Mouse (Mus musculus) layer of hippocampus, postnatal 25 days (tissue): ENCODE results near the gene Awat1. TPM values are rescaled to one million over a fixed set of nuclear protein-coding genes. Genes with fewer than 3 reads are reported as not detected.

Experiments
- DNase-seq, 2 experiments: peaks; one replicate each; pipeline ENCODE4 v3.0.0; 2022; ENCODE audit warnings: mixed read lengths in 2 of 2, low spot score in 1 of 2; ENCODE audit errors: extremely low spot score in 1 of 2
- total RNA-seq, 2 experiments: library from RNA; stranded (reverse); gene quantifications; 2 replicates each; pipeline ENCODE4 v1.2.3; 2021

Gene Awat1
- not detected for total RNA-seq

DNA sequence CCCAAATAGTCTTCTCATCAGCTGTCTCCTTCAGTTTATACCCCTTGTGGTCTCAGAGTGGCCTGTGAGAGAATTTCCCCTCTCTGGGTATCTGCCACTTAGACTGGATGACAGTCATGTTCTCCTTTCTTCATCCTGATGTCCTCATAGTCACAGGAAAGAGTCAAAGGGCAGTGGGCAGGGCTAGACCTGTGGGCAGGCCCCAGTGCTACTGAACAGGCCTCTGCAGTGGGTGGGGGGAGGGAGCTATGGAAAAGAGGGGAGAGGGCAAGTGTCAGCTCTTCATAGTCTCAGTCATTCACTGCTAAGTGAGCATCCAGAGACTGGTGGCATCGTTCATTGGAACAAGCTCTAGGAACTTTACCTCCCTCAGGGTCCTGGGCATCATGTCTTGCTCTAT lies at the start of gene Awat1:
Gene Awat1 (plus strand): TSS at position 301 of the 400 bp plus-strand sequence.
- no peak for DNase-seq

DNA sequence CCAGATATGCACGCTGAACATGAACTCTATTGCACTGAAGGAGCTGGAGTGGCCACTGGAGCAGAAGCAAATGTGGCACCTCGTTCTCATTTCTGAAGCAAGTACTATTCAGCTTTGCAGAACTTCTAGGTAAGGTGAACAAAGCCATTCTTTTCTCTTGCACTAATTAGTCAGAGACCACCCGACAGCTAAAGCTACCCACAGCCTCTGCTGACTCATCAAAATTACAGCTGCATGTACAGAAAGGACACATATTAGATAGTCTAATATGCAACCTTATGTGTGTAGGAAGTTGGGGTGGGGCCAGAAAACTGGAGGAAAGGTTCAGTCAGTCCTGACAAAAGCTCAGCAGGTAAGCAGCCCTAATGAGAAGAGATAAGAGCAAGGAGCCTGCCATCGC lies 47.6 kb upstream of the Awat1 start, which contains the start of gene Dgat2l6:
Gene Dgat2l6 (plus strand): TSS at position 368 of the 400 bp plus-strand sequence.
- no peak for DNase-seq

DNA sequence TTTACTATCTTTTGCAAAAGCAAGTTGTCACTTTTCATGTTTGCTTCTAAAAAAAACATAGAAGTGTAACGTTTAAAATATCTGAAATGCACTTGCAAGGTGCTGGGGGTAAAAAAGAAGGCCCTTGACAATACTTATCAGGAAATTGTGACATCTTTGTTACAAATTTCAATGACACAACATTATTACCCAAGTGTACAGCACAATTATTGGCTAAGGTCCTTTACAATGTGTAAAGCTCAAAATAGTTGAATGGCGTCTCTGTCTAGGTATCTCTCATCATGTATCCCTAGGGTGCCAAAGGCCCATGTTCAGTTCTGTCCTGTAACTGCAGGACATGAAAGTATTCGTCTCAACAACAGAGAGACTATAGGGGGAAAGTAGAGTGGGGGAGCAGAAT lies 16.0 kb upstream of the Awat1 start:
- DNase-seq, result no peak

DNA sequence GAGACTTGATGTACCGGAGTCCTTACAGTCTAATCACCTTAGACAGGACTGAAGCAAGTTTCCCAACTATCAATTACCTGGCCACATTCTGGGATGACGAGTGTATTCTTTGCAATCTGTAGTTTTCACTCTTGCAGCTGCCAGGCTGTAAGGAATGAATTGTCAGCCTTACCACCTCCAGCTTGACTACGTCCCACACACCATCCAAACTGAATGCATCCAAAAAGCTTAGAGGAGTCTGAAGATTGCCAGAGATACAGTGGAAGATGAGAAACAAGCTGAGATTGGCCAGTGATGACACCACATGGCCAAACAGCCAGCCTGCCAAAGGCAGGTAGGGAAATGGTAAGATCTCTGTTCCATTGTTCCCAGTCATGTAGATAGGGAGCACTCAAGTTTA lies 6.4 kb upstream of the Awat1 start:
- no peak for DNase-seq

DNA sequence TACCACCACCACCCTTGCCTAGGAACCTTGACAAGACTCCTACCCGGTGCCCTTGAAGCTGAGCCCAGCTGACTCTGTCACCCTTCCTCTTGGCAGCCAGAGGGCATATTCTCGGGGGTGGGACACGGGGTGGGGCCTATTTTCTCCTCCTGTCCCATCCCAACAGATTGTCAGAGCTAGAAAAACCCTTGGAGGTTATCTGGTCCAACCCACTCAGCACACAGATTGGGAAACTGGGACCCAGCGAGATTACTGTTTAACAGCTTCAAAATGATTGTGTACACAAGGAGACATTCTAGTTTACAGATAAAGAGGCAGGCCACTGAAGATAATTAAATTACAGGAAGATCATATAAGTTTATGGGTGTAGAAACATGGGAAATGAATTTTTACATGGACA lies 22.7 kb downstream of the Awat1 start, which contains the start of gene P2ry4:
Gene P2ry4 (minus strand): TSS at position 79 of the 400 bp plus-strand sequence.
- no peak for DNase-seq

DNA sequence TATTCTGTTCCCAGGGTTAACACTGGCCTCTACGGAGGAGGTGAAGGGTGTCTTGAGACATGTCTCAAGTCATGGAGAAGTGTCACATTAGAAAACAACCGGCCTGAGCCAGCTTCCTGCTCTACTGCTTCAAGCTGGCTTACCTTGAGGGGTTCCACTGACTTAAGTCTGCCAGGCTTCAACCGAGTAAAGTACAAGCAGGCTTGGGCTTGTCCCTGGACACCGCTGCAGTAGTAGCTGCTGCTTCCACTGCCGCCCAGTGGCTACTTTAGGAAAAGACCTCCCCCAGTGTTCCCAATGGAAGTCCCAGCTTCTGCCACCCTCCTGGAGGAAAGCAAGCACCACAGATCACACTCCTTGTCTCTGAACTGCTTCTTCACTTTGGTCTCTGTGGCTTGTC lies 25.4 kb downstream of the Awat1 start:
- peak in 1 of 2 experiments; percentile 24 for DNase-seq

DNA sequence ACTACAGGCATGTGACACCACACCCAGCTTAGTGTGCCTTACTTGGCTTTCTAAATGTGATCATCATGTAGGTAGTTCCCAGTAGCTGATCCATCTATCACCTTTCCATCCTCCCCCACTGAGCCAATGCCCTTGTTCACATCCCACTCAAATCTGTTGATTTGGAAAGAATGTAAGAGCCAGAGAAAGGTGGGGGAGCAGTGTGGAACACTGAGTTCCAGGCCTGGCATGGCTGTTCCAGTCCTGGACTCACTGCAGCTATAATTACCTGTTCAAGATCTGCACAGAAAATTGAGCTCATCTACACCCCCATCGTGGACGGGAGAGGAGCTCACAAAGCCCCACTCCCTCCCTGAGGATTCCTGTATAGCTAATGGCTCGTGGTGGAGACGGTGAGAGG lies 27.7 kb downstream of the Awat1 start:
- DNase-seq, result no peak

DNA sequence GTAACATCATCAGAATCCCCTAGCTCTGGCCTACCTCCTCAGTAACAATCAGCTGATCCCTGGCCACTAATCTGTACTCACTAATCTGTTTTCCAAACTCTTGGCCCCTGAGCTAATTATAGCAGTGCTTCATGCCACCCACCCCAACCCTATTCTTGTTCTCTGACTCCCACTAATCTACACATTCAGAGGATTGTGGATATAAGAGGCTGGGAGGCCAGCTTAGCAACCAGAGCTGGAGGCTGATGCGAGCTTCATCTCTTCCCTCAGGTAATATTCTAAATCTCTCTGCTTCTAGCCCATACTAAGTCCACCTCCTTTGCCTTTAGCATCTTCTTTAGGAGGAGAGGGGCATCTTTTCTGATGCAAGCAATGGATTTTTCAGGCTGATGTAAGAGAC lies 33.3 kb downstream of the Awat1 start, which contains the start of gene Arr3:
Gene Arr3 (plus strand): TSS at position 184 of the 400 bp plus-strand sequence.
- DNase-seq, result no peak

DNA sequence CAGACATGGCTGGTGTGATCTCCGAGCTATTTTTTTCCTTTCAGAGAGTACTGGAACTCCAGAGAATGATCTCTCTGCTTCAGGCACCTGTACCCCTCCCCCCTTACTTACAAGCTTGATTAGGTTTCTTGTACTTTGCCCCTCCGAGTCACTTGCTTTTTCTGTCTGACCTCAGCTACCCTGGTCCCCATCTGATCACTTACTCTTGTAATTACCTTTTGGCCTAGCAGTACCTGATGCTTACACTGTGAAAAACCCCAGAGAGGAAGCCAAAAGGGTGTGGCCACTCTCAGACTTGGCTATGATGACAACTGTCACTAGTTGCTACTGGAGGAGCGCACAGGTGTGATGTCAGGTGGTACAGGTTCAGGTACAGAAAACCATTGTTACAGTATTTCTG lies 46.4 kb downstream of the Awat1 start:
- no peak for DNase-seq

DNA sequence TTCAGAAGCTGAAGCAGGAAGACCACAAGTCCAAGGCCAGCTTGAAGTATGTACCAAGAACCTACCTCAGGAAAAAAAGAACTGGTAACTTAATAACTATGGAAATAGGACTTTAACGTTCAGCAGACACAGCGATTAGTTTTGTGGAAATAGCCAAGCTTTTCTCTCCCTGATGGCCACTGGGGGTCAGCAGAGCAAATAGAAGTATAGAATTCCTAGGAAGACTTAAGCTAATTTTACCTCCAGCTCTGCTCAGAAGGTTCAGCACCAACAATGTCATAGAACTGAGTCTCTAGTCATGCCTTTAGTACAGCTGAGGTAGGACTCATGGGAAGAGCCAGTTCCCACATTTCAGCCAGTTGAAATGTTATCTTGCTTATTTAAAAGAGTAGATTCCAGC lies 49.3 kb downstream of the Awat1 start:
- DNase-seq, result no peak

DNA sequence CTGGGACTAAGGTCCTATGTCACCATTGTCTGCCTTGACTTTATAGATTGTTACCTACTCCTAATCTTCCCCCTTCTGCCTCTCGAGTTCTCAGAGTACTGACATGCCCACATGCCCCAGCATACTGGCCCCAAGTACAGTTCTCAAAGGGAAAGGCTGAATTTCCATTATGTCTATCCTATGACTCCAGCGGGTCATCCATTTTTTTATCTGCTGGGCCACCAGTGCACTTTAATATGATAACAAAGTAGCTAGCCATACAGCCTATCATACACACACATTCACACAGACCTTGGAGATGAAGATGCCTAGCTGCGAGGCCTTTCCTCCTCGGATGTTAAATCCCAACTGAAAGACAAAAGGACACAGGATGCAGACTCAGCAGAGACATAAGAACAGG lies 52.2 kb downstream of the Awat1 start:
- no peak for DNase-seq

DNA sequence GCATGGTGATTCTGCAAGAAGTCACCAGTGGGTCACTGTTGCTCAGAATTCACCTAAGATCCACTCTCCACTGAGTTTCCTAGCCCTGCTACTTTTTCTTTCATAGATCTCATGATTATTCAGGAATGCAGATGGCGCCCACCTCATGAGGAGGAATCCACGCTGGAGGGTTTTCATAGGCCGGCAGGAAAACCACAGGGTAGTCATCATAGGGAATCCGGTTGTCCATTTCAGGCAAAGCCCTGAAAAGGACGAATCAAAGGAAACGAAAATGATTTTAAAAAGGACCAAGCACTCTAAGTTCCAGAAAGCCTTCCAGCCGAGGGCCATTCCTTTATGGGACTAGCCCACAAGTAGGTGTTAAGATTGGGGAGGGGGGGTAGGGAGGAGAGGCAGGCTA lies 53.1 kb downstream of the Awat1 start:
- DNase-seq, result no peak

DNA sequence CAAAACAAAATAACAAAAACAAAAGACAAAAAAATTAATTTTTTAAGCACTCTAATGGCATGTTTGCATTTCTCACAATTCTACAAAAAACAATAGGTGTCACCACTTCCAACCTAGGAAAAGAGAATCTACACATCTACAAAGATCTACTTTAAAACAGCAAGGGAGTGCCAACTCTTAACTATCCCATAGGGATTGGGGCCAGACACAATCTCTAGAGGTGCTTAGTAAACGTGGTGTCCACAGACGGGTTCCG lies 53.4 kb downstream of the Awat1 start, which contains the start of gene Kif4:
Gene Kif4 (plus strand): TSS at position 192 of the 256 bp plus-strand sequence.
- no peak for DNase-seq

DNA sequence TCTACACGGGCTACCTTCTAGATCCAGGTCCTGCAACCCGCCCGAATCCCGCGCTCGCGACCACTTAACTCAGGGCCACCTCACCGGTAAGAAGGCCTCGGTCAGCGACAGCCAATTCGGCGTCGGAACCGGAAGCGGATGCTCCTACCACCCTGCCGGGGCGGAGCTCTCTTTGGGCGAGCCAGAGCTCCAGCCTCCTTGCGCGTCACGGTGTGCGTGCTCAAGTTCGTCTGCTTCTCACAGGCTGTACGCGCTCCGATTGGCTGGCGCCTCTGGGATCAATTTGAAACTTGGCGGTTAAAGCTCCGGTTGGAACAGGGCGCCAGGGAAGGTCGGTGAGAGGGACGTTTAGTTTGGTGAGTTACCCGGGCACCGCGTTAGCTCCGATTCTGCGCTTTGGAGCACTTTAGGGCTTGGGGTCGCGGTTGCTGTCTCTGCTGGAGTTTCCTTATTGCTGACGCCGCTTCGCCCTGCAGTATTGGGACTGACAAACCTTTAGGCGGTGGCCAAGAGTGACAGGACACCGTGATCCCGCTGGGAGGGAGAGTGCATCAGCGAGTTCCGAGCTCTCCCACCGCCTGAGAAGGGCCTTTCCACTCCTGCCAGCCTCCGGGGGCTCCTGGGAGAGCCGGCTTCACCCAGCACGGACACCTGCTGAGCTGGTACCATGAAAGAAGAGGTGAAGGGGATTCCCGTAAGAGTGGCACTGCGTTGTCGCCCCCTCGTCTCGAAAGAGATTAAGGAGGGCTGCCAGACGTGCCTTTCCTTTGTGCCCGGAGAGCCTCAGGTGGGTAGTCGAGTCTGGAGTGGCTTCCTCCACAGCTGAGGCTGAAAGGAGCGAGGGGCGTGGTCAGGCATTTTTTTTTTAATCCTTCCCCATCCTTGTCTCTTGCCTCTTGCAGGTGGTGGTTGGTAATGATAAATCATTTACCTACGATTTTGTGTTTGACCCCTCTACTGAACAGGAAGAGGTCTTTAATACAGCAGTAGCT lies 54.0 kb downstream of the Awat1 start, which contains the start of gene Pdzd11:
Gene Pdzd11 (minus strand): TSS at position 767 of the 992 bp plus-strand sequence.
- peak; percentile 43 to 64 for DNase-seq

Other genes starting within 250 kb of the Awat1 start
- not detected for gene Otud6a, start 143.2 kb upstream of the Awat1 start, total RNA-seq
- gene Awat2, start 129.5 kb upstream of the Awat1 start, total RNA-seq, result under 1 TPM in 1 of 2 experiments, not detected in 1; 0.21 TPM
- 10 to 100 TPM; 34.3 to 34.5 TPM for gene Igbp1, start 78.0 kb upstream of the Awat1 start, total RNA-seq
- under 1 TPM; 0.07 to 0.31 TPM for gene Dgat2l6, start 47.4 kb upstream of the Awat1 start, total RNA-seq
- gene P2ry4, start 22.6 kb downstream of the Awat1 start, total RNA-seq, result under 1 TPM in 1 of 2 experiments, not detected in 1; 0.05 TPM
- under 1 TPM in 1 of 2 experiments, not detected in 1; 0.27 TPM for gene Arr3, start 33.2 kb downstream of the Awat1 start, total RNA-seq
- gene Kif4, start 53.5 kb downstream of the Awat1 start, total RNA-seq, result under 1 TPM; 0.61 to 0.86 TPM
- 10 to 100 TPM; 43.1 to 45.7 TPM for gene Pdzd11, start 54.3 kb downstream of the Awat1 start, total RNA-seq
- 10 to 100 TPM; 13.0 to 14.4 TPM for gene Gdpd2, start 157.6 kb downstream of the Awat1 start, total RNA-seq
- 100 to 1,000 TPM; 156 to 162 TPM for gene Dlg3, start 195.5 kb downstream of the Awat1 start, total RNA-seq